Mouse (Mus musculus): ENCODE results near the gene Tceanc2. TPM values are rescaled to one million over a fixed set of nuclear protein-coding genes. Genes with fewer than 3 reads are reported as not detected.

Gene Tceanc2
- polyA plus RNA-seq, 1 experiment: 10.0 TPM

- Histone ChIP-seq H3K4me3 (replicated peaks; ENCODE audit: insufficient read depth, low read depth, low read length) (no peak overlapping the region), H3K27me3 (ENCODE audit: control insufficient read depth, insufficient read depth, low read length) (no peaks in the 10 kb centered on the region), H3K4me1 (ENCODE audit: control insufficient read depth, insufficient read depth, low read length) (no peaks in the 10 kb centered on the region), H3K27ac (ENCODE audit: insufficient read depth, low read length) (no peak overlapping the region)
- 95% methylated on average over 3 of the region's 3 CpGs for WGBS
- TF ChIP-seq CTCF (IDR thresholded peaks at IDR 0.05; ENCODE audit: borderline replicate concordance, insufficient read depth, low read depth, low read length): no peak
- no peak for TF ChIP-seq POLR2A (IDR thresholded peaks at IDR 0.05; ENCODE audit: borderline replicate concordance, insufficient read depth, low read length)
- DNase-seq: no peak
Measured at GRCm38 (mm10) chr4:107193841-107194240, 14.9 kb upstream of the Tceanc2 start.

GRCm38 (mm10) chr4:107185703-107186102 is 6.8 kb upstream of the Tceanc2 start:
- 49% methylated on average over 3 of the region's 3 CpGs for WGBS
- no peaks in the 10 kb centered on the region for H3K27me3 ChIP-seq (ENCODE audit: control insufficient read depth, insufficient read depth, low read length)
- DNase-seq: no peak
- no peaks in the 10 kb centered on the region; the same call in 1 of the 2 replicates for H3K4me1 ChIP-seq (ENCODE audit: control insufficient read depth, insufficient read depth, low read length)
- TF ChIP-seq POLR2A (IDR thresholded peaks at IDR 0.05; ENCODE audit: borderline replicate concordance, insufficient read depth, low read length): no peak
- TF ChIP-seq CTCF (IDR thresholded peaks at IDR 0.05; ENCODE audit: borderline replicate concordance, insufficient read depth, low read depth, low read length): no peak
- no peak overlapping the region for H3K27ac ChIP-seq (ENCODE audit: insufficient read depth, low read length)
- H3K4me3 ChIP-seq (replicated peaks; ENCODE audit: insufficient read depth, low read depth, low read length): no peak overlapping the region

GRCm38 (mm10) chr4:107183203-107183602 is 4.3 kb upstream of the Tceanc2 start:
- DNase-seq: no peak
- H3K4me3 ChIP-seq (replicated peaks; ENCODE audit: insufficient read depth, low read depth, low read length): no peak overlapping the region
- no peak overlapping the region for H3K27ac ChIP-seq (ENCODE audit: insufficient read depth, low read length)
- H3K27me3 ChIP-seq (ENCODE audit: control insufficient read depth, insufficient read depth, low read length): no peaks in the 10 kb centered on the region
- WGBS: 77% methylated on average over 4 of the region's 4 CpGs
- TF ChIP-seq POLR2A (IDR thresholded peaks at IDR 0.05; ENCODE audit: borderline replicate concordance, insufficient read depth, low read length) (no peak), CTCF (IDR thresholded peaks at IDR 0.05; ENCODE audit: borderline replicate concordance, insufficient read depth, low read depth, low read length) (no peak)
- H3K4me1 ChIP-seq (ENCODE audit: control insufficient read depth, insufficient read depth, low read length): peaks cover 3% of the 10 kb centered on the region; the same call in 1 of the 2 replicates

- no peak for DNase-seq
- no peak for TF ChIP-seq POLR2A (IDR thresholded peaks at IDR 0.05; ENCODE audit: borderline replicate concordance, insufficient read depth, low read length)
- TF ChIP-seq CTCF (IDR thresholded peaks at IDR 0.05; ENCODE audit: borderline replicate concordance, insufficient read depth, low read depth, low read length): no peak
- 45% methylated on average over 2 of the region's 2 CpGs for WGBS
- Histone ChIP-seq H3K4me3 (replicated peaks; ENCODE audit: insufficient read depth, low read depth, low read length) (no peak overlapping the region), H3K27me3 (ENCODE audit: control insufficient read depth, insufficient read depth, low read length) (no peaks in the 10 kb centered on the region), H3K27ac (ENCODE audit: insufficient read depth, low read length) (no peak overlapping the region), H3K4me1 (ENCODE audit: control insufficient read depth, insufficient read depth, low read length) (peaks cover 3% of the 10 kb centered on the region; the same call in 1 of the 2 replicates)
Measured at GRCm38 (mm10) chr4:107182796-107183195, 3.9 kb upstream of the Tceanc2 start.

GRCm38 (mm10) chr4:107181866-107182265 is 3.0 kb upstream of the Tceanc2 start:
- TF ChIP-seq POLR2A (IDR thresholded peaks at IDR 0.05; ENCODE audit: borderline replicate concordance, insufficient read depth, low read length): no peak
- no peak for TF ChIP-seq CTCF (IDR thresholded peaks at IDR 0.05; ENCODE audit: borderline replicate concordance, insufficient read depth, low read depth, low read length)
- Histone ChIP-seq H3K4me3 (replicated peaks; ENCODE audit: insufficient read depth, low read depth, low read length) (no peak overlapping the region), H3K4me1 (ENCODE audit: control insufficient read depth, insufficient read depth, low read length) (peaks cover 3% of the 10 kb centered on the region; the same call in 1 of the 2 replicates), H3K27me3 (ENCODE audit: control insufficient read depth, insufficient read depth, low read length) (no peaks in the 10 kb centered on the region), H3K27ac (ENCODE audit: insufficient read depth, low read length) (no peak overlapping the region)
- 67% methylated on average over 6 of the region's 6 CpGs for WGBS
- no peak for DNase-seq

- no peak for DNase-seq
- TF ChIP-seq CTCF (IDR thresholded peaks at IDR 0.05; ENCODE audit: borderline replicate concordance, insufficient read depth, low read depth, low read length): no peak
- TF ChIP-seq POLR2A (IDR thresholded peaks at IDR 0.05; ENCODE audit: borderline replicate concordance, insufficient read depth, low read length): no peak
- Histone ChIP-seq H3K27ac (ENCODE audit: insufficient read depth, low read length) (no peak overlapping the region), H3K4me3 (replicated peaks; ENCODE audit: insufficient read depth, low read depth, low read length) (no peak overlapping the region), H3K4me1 (ENCODE audit: control insufficient read depth, insufficient read depth, low read length) (peaks cover 3% of the 10 kb centered on the region; the same call in 1 of the 2 replicates), H3K27me3 (ENCODE audit: control insufficient read depth, insufficient read depth, low read length) (no peaks in the 10 kb centered on the region)
Measured at GRCm38 (mm10) chr4:107180746-107181145, 1.8 kb upstream of the Tceanc2 start.

GRCm38 (mm10) chr4:107179561-107179960 is 645 bp upstream of the Tceanc2 start:
- Histone ChIP-seq H3K27me3 (ENCODE audit: control insufficient read depth, insufficient read depth, low read length) (no peaks in the 10 kb centered on the region), H3K4me1 (ENCODE audit: control insufficient read depth, insufficient read depth, low read length) (peaks cover 3% of the 10 kb centered on the region; the same call in 1 of the 2 replicates), H3K27ac (ENCODE audit: insufficient read depth, low read length) (no peak overlapping the region), H3K4me3 (replicated peaks; ENCODE audit: insufficient read depth, low read depth, low read length) (peak overlapping the region; percentile 94)
- peak in 1 of 2 experiments; percentile 9 for DNase-seq
- TF ChIP-seq POLR2A (IDR thresholded peaks at IDR 0.05; ENCODE audit: borderline replicate concordance, insufficient read depth, low read length) (no peak), CTCF (IDR thresholded peaks at IDR 0.05; ENCODE audit: borderline replicate concordance, insufficient read depth, low read depth, low read length) (no peak)
- WGBS: under 1% methylated on average over 8 of the region's 8 CpGs

GRCm38 (mm10) chr4:107178182-107178829 is 610 bp downstream of the Tceanc2 start, which contains the start of gene Tmem59:
TSS of gene Tmem59 (plus strand) at chr4:107178399.
- peaks cover 3% of the 10 kb centered on the region; the same call in 1 of the 2 replicates for H3K4me1 ChIP-seq (ENCODE audit: control insufficient read depth, insufficient read depth, low read length)
- H3K4me3 ChIP-seq (replicated peaks; ENCODE audit: insufficient read depth, low read depth, low read length): peak within 1 kb of the TSS; percentile 94
- TF ChIP-seq CTCF (IDR thresholded peaks at IDR 0.05; ENCODE audit: borderline replicate concordance, insufficient read depth, low read depth, low read length) (no peak), POLR2A (IDR thresholded peaks at IDR 0.05; ENCODE audit: borderline replicate concordance, insufficient read depth, low read length) (peak; percentile 55; the same call in 1 of the 2 replicates)
- under 1% methylated on average over 49 of the region's 49 CpGs for WGBS
- peak within 1 kb of the TSS; percentile 84 for H3K27ac ChIP-seq (ENCODE audit: insufficient read depth, low read length)
- peak; percentile 97 to 98 for DNase-seq
- no peaks in the 10 kb centered on the region for H3K27me3 ChIP-seq (ENCODE audit: control insufficient read depth, insufficient read depth, low read length)

Data from cerebellum, adult 2 months (tissue).